Mouse (Mus musculus): ENCODE data around the gene Rgs2. TPM values are rescaled to one million over a fixed set of nuclear protein-coding genes. Genes with fewer than 3 reads are reported as not detected.
A peak's percentile ranks its signal among the peaks of the same experiment; 100 is the strongest.

Rgs2 gene
- total and polyA plus RNA-seq, 3 experiments = 1.2 to 2.9 TPM; not detected in 1

GRCm38 (mm10) chr1:144003904-144004740 lies at the start of gene Rgs2 (continued):
- TF ChIP-seq TCF12 (IDR thresholded peaks at IDR 0.05; ENCODE audit: low read depth, low read length) (peak; percentile 44), ZKSCAN1 (IDR thresholded peaks at IDR 0.05; ENCODE audit: low read depth, low read length) (no peak), EP300 (IDR thresholded peaks at IDR 0.05; ENCODE audit: low read depth in 1 of 2, low read length in 2 of 2) (no peak), NRF1 (IDR thresholded peaks at IDR 0.05; ENCODE audit: insufficient read depth, low read depth, low read length, poor library complexity, severe bottlenecking) (peak; percentile 52)

- Histone ChIP-seq H3K4me3 (ENCODE audit: control insufficient read depth in 1 of 2, insufficient read depth in 1 of 2, low read depth in 2 of 2, low read length in 2 of 2) (no peak overlapping the region), H3K27ac (ENCODE audit: control insufficient read depth, low read depth, low read length) (no peak overlapping the region), H3K9ac (ENCODE audit: control insufficient read depth, low read depth, low read length, poor library complexity, severe bottlenecking) (no peak overlapping the region), H3K79me2 (ENCODE audit: control insufficient read depth, insufficient read depth, low read length, poor library complexity) (no peaks in the 10 kb centered on the region), H3K9me3 (replicated peaks; ENCODE audit: insufficient read depth, low read length) (no peaks in the 10 kb centered on the region), H3K36me3 (ENCODE audit: control insufficient read depth in 1 of 2, insufficient read depth in 2 of 2, low read length in 2 of 2) (no peaks in the 10 kb centered on the region), H3K4me1 (ENCODE audit: control insufficient read depth in 1 of 2, insufficient read depth in 2 of 2, low read length in 2 of 2) (no peaks in the 10 kb centered on the region), H3K27me3 (ENCODE audit: control insufficient read depth in 1 of 2, insufficient read depth in 2 of 2, low read length in 2 of 2) (no peaks in the 10 kb centered on the region)
- no peak for DNase-seq (ENCODE audit: low read depth, low spot score)
- TF ChIP-seq NRF1 (IDR thresholded peaks at IDR 0.05; ENCODE audit: insufficient read depth, low read depth, low read length, poor library complexity, severe bottlenecking) (no peak), MAFK (IDR thresholded peaks at IDR 0.05; ENCODE audit: borderline replicate concordance, low read depth, low read length) (no peak)
Measured at GRCm38 (mm10) chr1:144053401-144053800, 49.4 kb upstream of the Rgs2 start.

- no peak for TF ChIP-seq MYC (IDR thresholded peaks at IDR 0.05; ENCODE audit: low read depth, low read length)
- TF ChIP-seq POLR2A (IDR thresholded peaks at IDR 0.05; ENCODE audit: control insufficient read depth in 1 of 2, insufficient read depth in 1 of 2, low read depth in 1 of 2, low read length in 2 of 2, poor library complexity in 1 of 2) = no peak
- no peak for TF ChIP-seq CHD2 (IDR thresholded peaks at IDR 0.05; ENCODE audit: low read length)
- no peak for TF ChIP-seq MAX (IDR thresholded peaks at IDR 0.05; ENCODE audit: low read length)
- no peak for TF ChIP-seq ZNF384 (IDR thresholded peaks at IDR 0.05; ENCODE audit: low read depth, low read length)
- TF ChIP-seq MYB (IDR thresholded peaks at IDR 0.05; ENCODE audit: low read depth, low read length) = no peak
- no peak for TF ChIP-seq RAD21 (IDR thresholded peaks at IDR 0.05; ENCODE audit: low read depth, low read length)
- TF ChIP-seq MAFK (IDR thresholded peaks at IDR 0.05; ENCODE audit: borderline replicate concordance, low read depth, low read length) = no peak
- TF ChIP-seq MXI1 (IDR thresholded peaks at IDR 0.05; ENCODE audit: low read depth, low read length) = no peak
- no peak for TF ChIP-seq CTCF (IDR thresholded peaks at IDR 0.05 in 2 of 3, conservative IDR thresholded peaks at IDR 0.05 in 1 of 3; ENCODE audit: control insufficient read depth in 1 of 3, insufficient read depth in 1 of 3, low read depth in 2 of 3, low read length in 3 of 3, poor library complexity in 1 of 3, severe bottlenecking in 1 of 3)
- TF ChIP-seq HCFC1 (IDR thresholded peaks at IDR 0.05; ENCODE audit: low read depth, low read length) = no peak
- TF ChIP-seq TCF12 (IDR thresholded peaks at IDR 0.05; ENCODE audit: low read depth, low read length) = no peak
- no peak for TF ChIP-seq USF2 (IDR thresholded peaks at IDR 0.05; ENCODE audit: borderline replicate concordance in 1 of 2, insufficient read depth in 1 of 2, low read depth in 1 of 2, low read length in 2 of 2)
- no peak for TF ChIP-seq GATA1 (IDR thresholded peaks at IDR 0.05; ENCODE audit: low read depth, low read length)
- TF ChIP-seq ETS1 (IDR thresholded peaks at IDR 0.05; ENCODE audit: low read depth, low read length) = no peak
- no peak for TF ChIP-seq CHD1 (IDR thresholded peaks at IDR 0.05; ENCODE audit: low read depth, low read length)
- no peak for TF ChIP-seq POLR2AphosphoS5 (IDR thresholded peaks at IDR 0.05; ENCODE audit: borderline replicate concordance, low read depth, low read length)
- TF ChIP-seq EP300 (IDR thresholded peaks at IDR 0.05; ENCODE audit: low read depth in 1 of 2, low read length in 2 of 2) = no peak
- no peaks in the 10 kb centered on the region for H3K9me3 ChIP-seq (replicated peaks; ENCODE audit: insufficient read depth, low read length)
- no peak overlapping the region for H3K4me3 ChIP-seq (ENCODE audit: control insufficient read depth in 1 of 2, insufficient read depth in 1 of 2, low read depth in 2 of 2, low read length in 2 of 2)
- H3K79me2 ChIP-seq (ENCODE audit: control insufficient read depth, insufficient read depth, low read length, poor library complexity) = no peaks in the 10 kb centered on the region
- no peak overlapping the region for H3K9ac ChIP-seq (ENCODE audit: control insufficient read depth, low read depth, low read length, poor library complexity, severe bottlenecking)
- H3K27ac ChIP-seq (ENCODE audit: control insufficient read depth, low read depth, low read length) = no peak overlapping the region
- peaks cover 0 to 9% of the 10 kb centered on the region in 2 experiments; a peak in 2 of 4 replicates for H3K36me3 ChIP-seq (ENCODE audit: control insufficient read depth in 1 of 2, insufficient read depth in 2 of 2, low read length in 2 of 2)
- no peaks in the 10 kb centered on the region; a peak in 1 of 4 replicates for H3K4me1 ChIP-seq (ENCODE audit: control insufficient read depth in 1 of 2, insufficient read depth in 2 of 2, low read length in 2 of 2)
- no peaks in the 10 kb centered on the region for H3K27me3 ChIP-seq (ENCODE audit: control insufficient read depth in 1 of 2, insufficient read depth in 2 of 2, low read length in 2 of 2)
- DNase-seq (ENCODE audit: low read depth, low spot score) = no peak
Measured at GRCm38 (mm10) chr1:144041826-144042225, 37.9 kb upstream of the Rgs2 start.

Data from MEL (cell line).